ENCODE assay signal across 8 mouse cellular contexts in genomic region chr10:15300199-15301085, GRCm38 (mm10).
A peak's percentile ranks its signal among the peaks of the same experiment; 100 is the strongest.
DNase-seq lines count a peak whose midpoint lies in the region; ATAC-seq and TF ChIP-seq lines count a peak whose summit lies in the region.

No protein-coding gene starts in this region.

- DNase-seq in 3T3-L1 (ENCODE audit: low read depth, low spot score) = peak; percentile 91
- peak; percentile 84 for DNase-seq in adrenal gland, postnatal 25 days
- DNase-seq in embryonic facial prominence, embryonic 11.5 days (ENCODE audit: low spot score) = peak; percentile 86
- DNase-seq in heart, adult 2 months = peak; percentile 68 to 79
- peak; percentile 40 to 74 for DNase-seq in kidney, adult 8-10 months
- peak; percentile 93 for DNase-seq in midbrain, embryonic 14.5 days
- peak; percentile 12 for DNase-seq in spleen, adult 12 weeks (ENCODE audit: low spot score)

- H3K27me3 ChIP-seq in embryonic facial prominence, embryonic 11.5 days (ENCODE audit: control insufficient read depth, insufficient read depth, low read length) = no peaks in the 10 kb centered on the region
- H3K27me3 ChIP-seq in heart, adult 2 months (ENCODE audit: control insufficient read depth, insufficient read depth, low read length) = no peaks in the 10 kb centered on the region
- no peaks in the 10 kb centered on the region for H3K27me3 ChIP-seq in limb, embryonic 12.5 days
- H3K27me3 ChIP-seq in midbrain, embryonic 14.5 days (ENCODE audit: control insufficient read depth, insufficient read depth, low read length) = no peaks in the 10 kb centered on the region

- TF ChIP-seq CTCF in heart, adult 2 months (IDR thresholded peaks at IDR 0.05) = peak; percentile 99; the same call in 1 of the 2 replicates

- H3K4me3 ChIP-seq in embryonic facial prominence, embryonic 11.5 days (ENCODE audit: low read depth, low read length) = no peak overlapping the region
- 0 out of 2 replicates have a peak overlapping the region, but pooled peaks have one; percentile 9 for H3K4me3 ChIP-seq in heart, adult 2 months
- 0 out of 2 replicates have a peak overlapping the region, but pooled peaks have one; percentile 9 for H3K4me3 ChIP-seq in limb, embryonic 12.5 days (replicated peaks)
- no peak overlapping the region for H3K4me3 ChIP-seq in midbrain, embryonic 14.5 days (replicated peaks; ENCODE audit: low read depth, low read length)

- ATAC-seq in embryonic facial prominence, embryonic 11.5 days (replicated peaks; ENCODE audit: insufficient number of reproducible peaks, low FRiP score, low TSS enrichment, low read depth) = peak; percentile 76
- ATAC-seq in limb, embryonic 12.5 days (ENCODE audit: insufficient number of reproducible peaks, insufficient read depth, low FRiP score, low TSS enrichment, low read depth) = peak; percentile 73; the same call in 1 of the 2 replicates
- peak; percentile 91 for ATAC-seq in midbrain, embryonic 14.5 days (ENCODE audit: low FRiP score, low TSS enrichment)

- TF ChIP-seq EP300 in heart, adult 2 months (IDR thresholded peaks at IDR 0.05; ENCODE audit: insufficient read depth, low read depth, low read length) = peak; percentile 44; the same call in 1 of the 2 replicates

- H3K4me1 ChIP-seq in embryonic facial prominence, embryonic 11.5 days (ENCODE audit: control insufficient read depth, insufficient read depth, low read length) = no peaks in the 10 kb centered on the region; the same call in 1 of the 2 replicates
- no peaks in the 10 kb centered on the region; the same call in 1 of the 2 replicates for H3K4me1 ChIP-seq in heart, adult 2 months (ENCODE audit: control insufficient read depth, insufficient read depth, low read length)
- peaks cover 7% of the 10 kb centered on the region; the same call in 1 of the 2 replicates for H3K4me1 ChIP-seq in limb, embryonic 12.5 days (replicated peaks)
- H3K4me1 ChIP-seq in midbrain, embryonic 14.5 days (ENCODE audit: control insufficient read depth, insufficient read depth, low read length) = no peaks in the 10 kb centered on the region

- H3K27ac ChIP-seq in embryonic facial prominence, embryonic 11.5 days (replicated peaks; ENCODE audit: low read depth, low read length) = no peak overlapping the region
- peak overlapping the region; percentile 3; the same call in 1 of the 2 replicates for H3K27ac ChIP-seq in heart, adult 2 months
- H3K27ac ChIP-seq in limb, embryonic 12.5 days = no peak overlapping the region
- 0 out of 2 replicates have a peak overlapping the region, but pooled peaks have one; percentile 27 for H3K27ac ChIP-seq in midbrain, embryonic 14.5 days (replicated peaks; ENCODE audit: low read depth, low read length)

- no peaks in the 10 kb centered on the region for H3K9me3 ChIP-seq in embryonic facial prominence, embryonic 11.5 days (replicated peaks; ENCODE audit: control insufficient read depth, low read length)
- no peaks in the 10 kb centered on the region for H3K9me3 ChIP-seq in limb, embryonic 12.5 days
- no peaks in the 10 kb centered on the region for H3K9me3 ChIP-seq in midbrain, embryonic 14.5 days (ENCODE audit: control insufficient read depth, low read length)

- WGBS in embryonic facial prominence, embryonic 11.5 days = 32% methylated on average over 8 of the region's 8 CpGs
- WGBS in heart, adult 2 months = 24% methylated on average over 8 of the region's 8 CpGs
- WGBS in limb, embryonic 12.5 days = 38% methylated on average over 8 of the region's 8 CpGs
- 43% methylated on average over 8 of the region's 8 CpGs for WGBS in midbrain, embryonic 14.5 days

- no peak overlapping the region for H3K4me2 ChIP-seq in embryonic facial prominence, embryonic 11.5 days (ENCODE audit: low read depth, low read length)
- H3K4me2 ChIP-seq in limb, embryonic 12.5 days = peak overlapping the region; percentile 38
- peak overlapping the region; percentile 40 for H3K4me2 ChIP-seq in midbrain, embryonic 14.5 days (ENCODE audit: low read length)

- no peak for TF ChIP-seq POLR2A in heart, adult 2 months (IDR thresholded peaks at IDR 0.05; ENCODE audit: insufficient read depth, low read depth, low read length)

- H3K79me2 ChIP-seq in heart, adult 2 months (replicated peaks; ENCODE audit: control insufficient read depth, insufficient read depth, low read length) = no peaks in the 10 kb centered on the region

- no peak overlapping the region for H3K9ac ChIP-seq in embryonic facial prominence, embryonic 11.5 days (replicated peaks; ENCODE audit: low read length)
- no peak overlapping the region for H3K9ac ChIP-seq in heart, adult 2 months (ENCODE audit: low read depth, low read length)
- H3K9ac ChIP-seq in limb, embryonic 12.5 days (replicated peaks) = no peak overlapping the region; the same call in 1 of the 2 replicates
- H3K9ac ChIP-seq in midbrain, embryonic 14.5 days (replicated peaks; ENCODE audit: low read length) = no peak overlapping the region

- H3K36me3 ChIP-seq in embryonic facial prominence, embryonic 11.5 days (replicated peaks; ENCODE audit: control insufficient read depth, insufficient read depth, low read depth, low read length) = no peaks in the 10 kb centered on the region
- no peaks in the 10 kb centered on the region for H3K36me3 ChIP-seq in heart, adult 2 months (ENCODE audit: control insufficient read depth, insufficient read depth, low read length)
- no peaks in the 10 kb centered on the region for H3K36me3 ChIP-seq in limb, embryonic 12.5 days
- H3K36me3 ChIP-seq in midbrain, embryonic 14.5 days (ENCODE audit: control insufficient read depth, insufficient read depth, low read length) = no peaks in the 10 kb centered on the region

- intact Hi-C loops in heart, adult 2 months (cut with DNase I) = loop anchor here (2.0 to 5.0 kb wide), 3 partner anchors 92 to 282 kb away; no protein-coding TSS in a partner anchor

Comparison
In these comparisons a context has a peak if more than half of its experiments do, and no peak if none do; other contexts are left out.
1. DNase-seq: peak in every context shown above with its lines; median percentile 93 in midbrain, embryonic 14.5 days; 91 in 3T3-L1; 86 in embryonic facial prominence, embryonic 11.5 days; 84 in adrenal gland, postnatal 25 days; 74 in heart, adult 2 months; 57 in kidney, adult 8-10 months; 12 in spleen, adult 12 weeks.
2. H3K27ac ChIP-seq: peak in heart, adult 2 months (single experiment) and midbrain, embryonic 14.5 days (single experiment); none in embryonic facial prominence, embryonic 11.5 days (single experiment) and limb, embryonic 12.5 days (single experiment).
3. H3K4me3 ChIP-seq: peak in heart, adult 2 months (single experiment) and limb, embryonic 12.5 days (single experiment); none in embryonic facial prominence, embryonic 11.5 days (single experiment) and midbrain, embryonic 14.5 days (single experiment).
4. Peak in every context shown above with its lines, with median percentiles within 50 percentile points of each other: ATAC-seq.